Mouse (Mus musculus): ENCODE results near the gene Tmeff1.

The Tmeff1 gene

GRCm38 (mm10) chr4:48620121-48620520, 35.1 kb downstream of the Tmeff1 start:
- no peak for DNase-seq (ENCODE audit: low spot score in 2 of 2)

GRCm38 (mm10) chr4:48622246-48622645, 37.3 kb downstream of the Tmeff1 start:
- DNase-seq (ENCODE audit: low spot score in 2 of 2): no peak

- DNase-seq (ENCODE audit: low spot score in 2 of 2): no peak
These were observed 38.0 kb downstream of the Tmeff1 start for GRCm38 (mm10) chr4:48622946-48623345.

DNA sequence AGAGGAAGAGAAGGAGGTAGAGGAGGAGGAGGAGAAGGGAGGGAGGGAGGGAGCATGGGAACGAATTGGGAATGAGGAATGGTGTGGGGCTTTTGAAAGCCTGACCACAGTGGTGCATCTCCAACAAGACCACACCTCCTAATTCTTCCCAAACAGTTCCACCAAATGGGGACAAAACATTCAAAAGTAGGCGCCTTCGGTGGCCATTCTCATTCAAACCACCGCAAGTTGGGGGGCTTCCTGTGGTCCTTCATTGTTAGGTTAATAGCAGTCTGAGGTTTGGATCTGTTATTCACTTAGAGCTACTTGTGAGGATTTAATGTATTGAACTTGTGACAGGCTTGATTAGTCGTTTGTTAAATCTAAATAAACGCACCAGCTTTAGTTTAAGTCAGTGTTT, 40.0 kb downstream of the Tmeff1 start:
- DNase-seq (ENCODE audit: low spot score in 2 of 2): no peak

DNA sequence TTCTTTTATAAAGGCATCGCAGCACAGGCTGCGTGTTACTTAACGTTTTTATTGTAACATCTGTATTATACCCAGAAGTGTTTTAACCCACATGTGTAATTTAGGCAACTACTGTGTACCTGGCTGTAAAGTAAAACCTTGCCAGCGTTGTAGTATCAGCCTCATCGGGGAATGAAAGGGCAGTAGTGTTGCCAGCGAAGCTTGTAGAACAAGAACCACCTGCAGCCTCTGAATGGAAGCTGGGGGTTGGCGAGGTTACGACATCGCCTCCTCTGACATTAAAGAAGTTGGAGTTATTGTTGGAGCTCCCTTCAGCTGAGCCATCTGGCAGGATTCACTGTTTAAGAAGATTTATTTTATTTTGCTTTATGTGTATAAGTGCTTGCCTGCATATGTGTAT, 40.9 kb downstream of the Tmeff1 start:
- peak; percentile 10 to 32 for DNase-seq (ENCODE audit: low spot score in 2 of 2)

GRCm38 (mm10) chr4:48629445-48629844, 44.5 kb downstream of the Tmeff1 start:
- DNase-seq (ENCODE audit: low spot score in 2 of 2): no peak

DNA sequence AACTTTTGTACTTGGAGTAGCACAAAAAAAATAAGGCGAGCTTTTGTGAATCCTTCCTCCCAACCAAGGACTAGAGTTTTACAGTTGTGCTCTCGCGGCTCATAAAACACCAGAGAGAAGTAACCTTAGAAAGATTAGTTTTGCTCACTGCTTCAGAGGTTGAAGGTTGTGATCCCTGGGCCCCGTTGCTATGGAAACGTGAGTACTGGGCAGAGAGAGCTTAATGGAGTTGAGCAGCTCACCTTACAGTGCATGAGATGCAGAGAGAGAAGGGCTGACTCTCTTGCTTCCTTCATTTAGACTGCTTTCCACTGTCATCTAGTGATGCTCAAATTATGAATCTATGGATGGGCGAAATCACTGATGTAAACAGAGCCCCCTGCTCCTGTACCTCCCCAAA, 48.6 kb downstream of the Tmeff1 start:
- DNase-seq (ENCODE audit: low spot score in 2 of 2): no peak

- DNase-seq (ENCODE audit: low spot score in 2 of 2): no peak
These were observed 49.1 kb downstream of the Tmeff1 start for GRCm38 (mm10) chr4:48634058-48634457.

GRCm38 (mm10) chr4:48636831-48637230, 51.9 kb downstream of the Tmeff1 start:
- no peak for DNase-seq (ENCODE audit: low spot score in 2 of 2)

DNA sequence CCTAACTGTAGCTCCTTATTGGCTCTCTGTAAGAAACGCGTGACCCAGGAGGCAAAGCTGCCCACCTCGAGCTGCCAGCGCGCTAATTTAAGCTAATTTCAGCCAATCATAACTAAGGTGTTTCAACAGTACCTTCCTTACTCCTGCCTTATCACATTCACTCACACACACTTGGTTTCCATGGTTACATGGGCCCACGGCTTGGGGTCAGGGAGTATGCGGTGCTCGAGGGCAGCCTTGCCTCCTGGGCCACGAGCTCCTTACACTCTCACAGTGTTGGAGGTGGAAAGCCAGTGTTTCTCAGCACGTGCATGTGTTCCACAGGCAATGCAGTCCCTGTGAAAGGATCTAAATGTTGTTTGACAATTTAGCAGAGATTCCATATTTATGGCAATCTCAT, 53.2 kb downstream of the Tmeff1 start:
- DNase-seq (ENCODE audit: low spot score in 2 of 2): no peak

- DNase-seq (ENCODE audit: low spot score in 2 of 2): no peak
These were observed 54.5 kb downstream of the Tmeff1 start for GRCm38 (mm10) chr4:48639503-48639902.

- no peak for DNase-seq (ENCODE audit: low spot score in 2 of 2)
These were observed 58.8 kb downstream of the Tmeff1 start for GRCm38 (mm10) chr4:48643801-48644200.

DNA sequence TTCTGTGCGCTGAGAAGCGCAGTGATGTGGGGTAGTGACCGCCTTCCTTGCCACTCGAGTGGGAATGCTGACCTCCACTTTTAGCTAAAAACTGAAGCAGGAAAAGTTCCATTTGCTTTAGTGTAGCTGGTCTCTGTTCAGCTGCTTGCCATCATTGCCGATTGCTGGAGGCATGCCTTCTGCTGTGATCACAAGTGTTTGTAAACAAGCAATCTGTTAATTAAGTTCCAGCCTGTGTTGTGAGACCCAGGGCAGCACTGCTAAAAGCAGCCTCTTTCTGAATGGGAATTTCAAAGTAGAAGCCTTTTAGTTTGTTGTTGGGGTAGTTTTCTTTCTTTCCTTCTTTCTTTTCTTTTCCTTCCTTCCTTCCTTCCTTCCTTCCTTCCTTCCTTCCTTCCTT, 61.2 kb downstream of the Tmeff1 start:
- DNase-seq (ENCODE audit: low spot score in 2 of 2): no peak

GRCm38 (mm10) chr4:48650617-48651360, 65.8 kb downstream of the Tmeff1 start:
- DNase-seq (ENCODE audit: low spot score in 2 of 2): no peak

GRCm38 (mm10) chr4:48654118-48654517, 69.1 kb downstream of the Tmeff1 start:
- no peak for DNase-seq (ENCODE audit: low spot score in 2 of 2)

DNA sequence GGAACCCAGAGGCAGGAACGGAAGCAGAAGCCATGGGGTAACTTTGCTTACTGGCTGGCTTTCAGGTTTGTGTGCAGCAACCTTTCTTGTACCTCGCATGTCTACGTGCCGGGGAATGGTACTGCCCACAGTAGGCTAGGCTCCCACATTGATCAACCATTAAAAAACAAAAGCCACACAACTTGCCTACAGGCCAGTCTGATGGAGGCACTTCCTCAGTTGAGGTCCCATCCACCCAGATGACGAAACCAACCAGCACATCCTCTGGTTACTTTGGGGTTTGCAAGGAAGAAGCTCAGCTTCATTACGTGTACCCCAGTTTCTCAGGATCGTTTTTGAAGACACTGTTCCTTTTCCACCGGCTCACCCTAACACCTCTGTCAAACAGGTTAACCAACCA, 71.6 kb downstream of the Tmeff1 start:
- DNase-seq (ENCODE audit: low spot score in 2 of 2): no peak

DNA sequence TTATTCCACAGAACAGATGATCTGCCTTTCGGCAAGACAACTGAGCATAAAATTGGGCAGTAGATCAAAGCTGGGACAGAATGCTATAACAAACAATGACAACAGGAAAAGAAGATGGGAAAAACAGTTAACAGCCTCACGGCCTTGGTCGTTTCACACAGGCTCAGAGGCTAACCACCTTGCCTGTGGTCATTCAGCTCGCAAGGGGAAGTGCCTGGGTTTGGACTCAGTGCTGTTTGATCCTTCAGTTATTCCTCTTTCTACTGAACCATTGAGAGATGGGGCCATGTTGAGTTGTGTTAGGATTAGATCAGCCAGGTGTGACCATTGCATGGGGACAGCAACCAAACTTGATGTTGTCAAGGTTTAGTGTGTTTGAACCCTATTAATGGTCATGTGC, 75.2 kb downstream of the Tmeff1 start:
- no peak for DNase-seq (ENCODE audit: low spot score in 2 of 2)

DNA sequence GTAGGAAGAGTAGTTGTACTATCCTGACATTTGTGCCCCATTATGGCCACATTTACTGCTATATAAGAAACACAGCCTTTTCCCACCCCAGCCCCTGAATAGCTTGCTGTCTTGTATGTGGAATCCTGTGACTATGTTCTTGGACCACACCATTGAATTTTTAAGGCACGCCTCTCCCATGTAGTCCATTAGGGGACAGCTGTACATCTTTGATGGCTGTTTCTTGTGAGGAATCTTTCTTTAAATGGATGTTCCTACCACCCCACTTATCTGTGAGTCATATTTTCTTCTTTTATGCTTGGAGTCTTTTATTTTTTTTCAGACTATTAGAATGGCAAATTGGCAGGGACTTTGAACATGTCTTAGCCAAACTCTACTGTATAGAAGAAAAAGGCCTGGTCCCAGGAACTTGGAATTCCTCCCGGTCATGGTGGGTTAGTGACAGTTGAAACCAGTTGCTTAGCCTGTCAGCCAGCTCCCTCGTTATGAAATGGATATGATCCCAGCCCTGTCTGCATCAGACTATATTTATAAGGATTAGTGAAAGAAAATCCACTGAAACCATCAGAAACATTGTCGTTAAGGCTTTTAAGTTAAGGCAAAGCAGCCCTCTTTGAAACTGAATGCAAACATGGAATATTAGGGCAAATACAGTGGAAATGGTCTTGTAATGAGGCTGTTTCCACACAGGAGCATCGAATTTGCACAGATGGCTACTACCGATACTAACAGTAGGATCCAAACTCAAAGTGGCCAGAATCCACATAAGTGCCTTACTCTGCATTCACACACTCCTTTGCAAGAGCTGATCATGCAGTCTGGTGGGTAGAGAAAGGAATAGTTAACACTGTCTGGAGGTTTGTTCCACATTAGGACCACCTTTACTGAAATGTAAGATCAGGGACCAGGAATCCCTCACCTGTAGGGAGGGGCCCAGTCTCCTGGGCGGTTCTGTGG, 75.9 kb downstream of the Tmeff1 start:
- DNase-seq (ENCODE audit: low spot score in 2 of 2): no peak

GRCm38 (mm10) chr4:48663271-48663670, 78.3 kb downstream of the Tmeff1 start, which contains the start of gene Cavin4:
Gene Cavin4 (plus strand): TSS chr4:48663514.
- no peak for DNase-seq (ENCODE audit: low spot score in 2 of 2)

DNA sequence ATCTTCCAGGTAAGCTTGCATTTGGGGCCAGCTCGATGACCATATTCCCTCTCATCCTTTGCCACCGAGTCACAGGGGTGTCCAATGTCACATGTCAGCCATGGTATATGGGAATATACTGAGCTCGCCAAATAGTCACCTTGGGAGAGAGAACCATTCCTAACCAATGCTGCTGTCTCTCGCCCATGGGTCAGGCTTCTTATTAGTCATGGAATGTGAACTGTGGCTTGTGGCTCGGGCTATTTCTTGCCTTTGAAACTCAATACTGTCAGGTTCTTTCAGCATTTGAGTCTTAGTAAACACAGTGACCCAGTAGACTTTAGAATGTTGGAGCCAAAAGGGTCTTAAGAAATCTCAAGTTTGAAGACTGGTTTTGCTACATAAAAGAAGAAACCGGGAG, 79.0 kb downstream of the Tmeff1 start:
- no peak for DNase-seq (ENCODE audit: low spot score in 2 of 2)

DNA sequence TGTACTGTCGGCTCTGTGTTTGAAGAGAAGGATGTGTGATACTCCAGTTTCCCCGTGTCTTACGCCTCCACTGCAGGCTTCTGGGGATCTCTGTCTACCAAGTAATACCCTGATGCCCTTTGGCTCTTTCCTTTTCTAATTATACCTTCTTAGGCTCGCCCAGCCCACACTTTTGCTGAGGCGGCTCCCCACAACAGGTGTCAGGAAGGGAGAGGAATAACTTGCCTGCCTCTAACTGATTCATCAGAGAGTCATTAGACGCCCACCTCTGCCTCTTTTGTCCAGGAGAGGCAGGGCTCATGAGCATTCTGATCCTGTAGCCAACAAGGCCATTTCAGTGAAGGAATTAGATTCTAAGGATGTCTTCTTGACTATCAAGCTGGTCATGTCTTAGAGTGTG, 82.3 kb downstream of the Tmeff1 start:
- no peak for DNase-seq (ENCODE audit: low spot score in 2 of 2)

- no peak for DNase-seq (ENCODE audit: low spot score in 2 of 2)
These were observed 87.9 kb downstream of the Tmeff1 start for GRCm38 (mm10) chr4:48672915-48673314.

GRCm38 (mm10) chr4:48674412-48674811, 89.4 kb downstream of the Tmeff1 start:
- DNase-seq (ENCODE audit: low spot score in 2 of 2): no peak
